Mouse (Mus musculus) erythroblast, embryonic 14.5 days (primary cell): Measurements from ENCODE around the gene Tmem132e.

ENCODE experiments used
- GATA1 ChIP-seq: IDR thresholded peaks from 2 replicates; pipeline ENCODE4 v1.6.1; 2012; ENCODE audit warnings: low read length, inconsistent platforms, mixed read lengths
- TAL1 ChIP-seq: IDR thresholded peaks from 3 replicates; pipeline ENCODE4 v1.6.1; 2012; ENCODE audit warnings: low read length, inconsistent platforms, mixed read lengths

GRCm38 (mm10) chr11:82380606-82381202, 8.0 kb upstream of the Tmem132e start:
- no peak for TF ChIP-seq GATA1
- TF ChIP-seq TAL1, result no peak
